Mouse (Mus musculus) cerebellum, adult 11-12 months (tissue): ENCODE data around the gene Faah.
A peak's percentile ranks its signal among the peaks of the same experiment; 100 is the strongest.

ENCODE experiments used
- DNase-seq: peaks from one replicate; pipeline ENCODE4 v3.0.0; 2022

Faah gene

GRCm38 (mm10) chr4:116017902-116018746, at the start of gene Faah:
Gene Faah, minus strand, starts transcription at chr4:116017926.
- DNase-seq = no peak

DNA sequence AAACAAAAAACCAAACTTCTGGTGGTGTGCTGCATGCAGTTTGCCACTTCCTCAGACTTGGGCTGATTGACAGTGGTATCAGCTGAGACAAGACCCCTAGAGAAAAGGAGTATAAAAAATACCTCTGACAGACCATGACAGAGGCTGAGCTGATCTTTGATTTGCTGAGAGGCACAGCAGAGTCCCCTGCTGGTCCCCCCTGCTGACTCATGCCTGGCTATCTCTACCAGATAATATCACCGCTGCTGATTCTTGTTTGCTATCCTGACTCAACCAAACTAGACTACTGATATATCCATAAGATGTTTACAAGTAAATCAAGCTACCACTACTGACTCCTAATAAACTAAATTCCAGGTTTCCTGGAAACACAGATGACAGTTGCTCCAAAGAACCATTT, 46.1 kb upstream of the Faah start:
- no peak for DNase-seq

GRCm38 (mm10) chr4:116059012-116059726, 41.4 kb upstream of the Faah start:
- DNase-seq = no peak

- no peak for DNase-seq
Measured at GRCm38 (mm10) chr4:116057559-116057958, 39.8 kb upstream of the Faah start.

GRCm38 (mm10) chr4:116053399-116053961, 35.8 kb upstream of the Faah start, which contains the start of gene Nsun4:
Gene Nsun4, minus strand, starts transcription at chr4:116053876.
- peak; percentile 89 for DNase-seq

GRCm38 (mm10) chr4:116052526-116053293, 35.0 kb upstream of the Faah start:
- DNase-seq = peak; percentile 54

- no peak for DNase-seq
Measured at GRCm38 (mm10) chr4:116049211-116049610, 31.5 kb upstream of the Faah start.

GRCm38 (mm10) chr4:116048130-116048920, 30.6 kb upstream of the Faah start:
- DNase-seq = no peak

DNA sequence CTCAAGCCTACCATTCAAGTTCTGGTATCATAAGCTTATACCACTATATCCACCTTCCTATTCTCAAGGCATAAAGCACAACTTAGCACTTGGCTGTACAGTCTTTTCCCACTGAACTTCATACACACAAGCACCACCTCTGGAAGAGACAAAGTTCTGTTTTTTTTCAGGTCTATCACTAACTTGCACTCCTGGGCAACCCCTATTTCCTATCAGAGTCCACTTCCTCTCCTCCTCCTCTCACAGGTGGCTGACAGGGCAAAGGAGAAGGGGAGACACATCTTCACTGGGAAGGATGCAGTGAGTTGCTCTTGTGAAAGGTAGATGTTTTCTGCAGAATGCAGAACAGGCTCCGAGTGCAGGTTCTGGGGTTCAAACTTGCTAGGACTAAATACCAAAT, 30.0 kb upstream of the Faah start:
- DNase-seq = no peak

DNA sequence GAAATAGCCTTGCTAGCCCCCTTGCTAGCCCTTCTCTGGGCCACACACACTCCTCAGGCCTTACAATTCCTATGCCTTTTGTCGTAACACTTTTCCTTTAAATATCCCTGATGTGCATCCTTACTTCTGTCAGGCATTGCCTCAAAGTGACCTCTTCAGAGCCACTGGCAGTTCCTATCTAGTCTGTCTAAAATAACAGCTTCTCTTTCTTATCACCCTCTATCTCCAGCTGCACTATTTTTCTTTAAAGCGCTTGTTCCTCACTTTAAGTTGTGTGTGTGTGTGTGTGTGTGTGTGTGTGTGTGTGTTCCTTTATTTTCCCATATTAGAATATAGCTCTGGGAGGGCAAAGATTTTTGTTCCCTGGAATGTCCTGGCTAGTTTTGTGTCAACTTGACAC, 28.9 kb upstream of the Faah start:
- no peak for DNase-seq

DNA sequence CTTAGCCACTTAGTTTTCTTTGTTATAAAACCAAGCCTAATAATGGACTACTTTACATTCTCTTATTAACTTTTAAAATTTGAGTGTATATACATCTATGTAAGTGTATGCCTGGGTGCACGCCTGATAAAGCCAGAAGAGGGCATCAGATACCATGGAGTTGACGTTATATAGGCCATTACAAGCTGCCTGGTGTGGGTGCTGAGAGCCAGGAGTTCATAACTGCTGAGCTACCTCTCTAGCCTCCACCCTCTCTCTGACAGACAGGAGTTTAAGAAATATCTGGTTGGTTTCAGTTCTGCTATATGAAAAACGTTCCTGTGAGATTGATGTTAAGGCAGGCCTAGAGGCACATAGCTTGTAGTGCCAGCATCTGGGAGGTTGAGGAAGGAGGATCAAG, 24.5 kb upstream of the Faah start:
- no peak for DNase-seq

DNA sequence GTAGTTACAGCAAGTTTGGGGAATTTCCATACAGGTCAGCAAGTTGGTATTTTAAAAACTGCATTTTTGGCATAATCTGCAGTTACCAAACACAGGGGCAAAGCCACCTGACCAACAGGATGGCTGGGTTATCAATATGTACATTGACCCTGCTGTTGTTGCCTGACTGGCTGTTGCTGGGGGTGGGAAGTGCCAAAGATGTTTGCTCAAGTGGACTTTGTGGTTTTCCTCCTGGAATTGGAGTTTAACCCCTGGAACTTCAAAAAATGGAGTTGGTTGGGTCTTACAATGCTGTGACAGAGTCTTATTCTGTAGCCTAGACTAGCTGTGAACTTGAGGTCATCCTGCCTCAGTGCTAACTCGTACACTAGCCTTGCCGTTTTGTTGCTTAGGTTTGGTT, 22.7 kb upstream of the Faah start:
- no peak for DNase-seq

DNA sequence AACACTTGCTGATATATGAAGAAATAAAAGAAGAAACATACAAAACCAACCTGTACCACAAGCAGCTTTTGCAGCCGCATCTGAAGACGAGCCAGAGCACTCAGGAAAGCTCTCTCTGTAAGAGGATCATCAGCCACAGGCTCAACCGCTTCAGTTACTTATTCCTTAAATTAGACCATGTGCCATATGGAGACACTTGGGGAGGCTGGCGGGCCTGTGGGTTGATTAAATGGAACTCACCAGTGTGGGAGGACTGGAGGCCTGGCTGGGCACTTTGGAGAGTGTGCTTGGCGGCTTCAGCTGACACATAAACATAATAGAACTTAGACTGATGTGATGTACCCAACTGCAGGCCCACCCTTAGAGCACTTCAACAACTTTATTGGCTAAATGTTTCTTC, 15.6 kb upstream of the Faah start:
- DNase-seq = no peak

DNA sequence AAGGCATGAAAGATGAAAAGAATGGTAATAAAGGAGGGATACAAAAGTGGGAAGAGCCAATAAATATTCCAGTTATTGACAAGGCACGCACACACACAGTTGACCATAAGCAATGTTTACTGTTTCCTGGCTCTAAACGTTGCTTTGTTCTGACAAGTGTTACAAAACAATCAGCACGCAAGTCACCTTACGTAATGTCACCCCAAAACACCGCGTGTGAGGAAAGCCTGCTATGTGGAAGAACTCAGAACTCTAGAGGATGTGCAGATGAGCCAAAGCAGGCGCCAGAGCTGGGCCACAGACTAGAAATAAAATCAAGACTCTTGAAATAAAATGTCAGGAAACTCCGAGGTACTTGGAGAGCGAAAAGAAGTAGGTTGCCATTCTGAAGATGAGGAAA, 15.2 kb upstream of the Faah start:
- no peak for DNase-seq

DNA sequence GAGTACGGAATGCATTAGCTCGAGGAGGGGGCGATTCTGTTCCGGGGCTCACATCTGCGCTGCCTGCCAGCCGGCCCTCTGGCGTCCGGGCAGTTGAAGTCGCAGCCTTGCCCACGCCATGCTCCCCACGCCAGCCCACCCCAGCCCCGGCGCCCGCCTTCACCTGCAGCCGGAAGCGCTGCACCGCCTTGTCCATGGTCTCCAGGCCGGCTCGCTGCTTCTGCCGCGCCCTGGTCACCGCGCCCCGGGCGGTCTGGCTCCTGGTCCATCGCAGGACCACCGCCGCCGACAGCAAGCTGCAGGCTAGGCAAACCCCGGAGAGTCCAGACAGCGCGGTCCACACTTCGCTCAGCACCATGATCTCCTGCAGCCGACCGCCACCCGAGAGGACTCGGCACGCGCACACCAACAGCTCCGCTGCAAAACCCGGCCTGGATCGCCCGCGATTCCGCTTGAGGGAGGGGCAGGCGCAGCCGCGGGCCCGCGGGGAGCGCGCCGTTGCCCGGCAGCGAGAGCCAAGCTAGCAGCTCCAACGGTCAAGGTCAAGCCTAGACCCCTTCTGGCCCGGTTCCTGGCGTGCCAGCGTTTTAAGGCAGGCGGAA, 325 bp downstream of the Faah start:
- peak; percentile 76 for DNase-seq

GRCm38 (mm10) chr4:116016862-116017299, 845 bp downstream of the Faah start:
- no peak for DNase-seq

DNA sequence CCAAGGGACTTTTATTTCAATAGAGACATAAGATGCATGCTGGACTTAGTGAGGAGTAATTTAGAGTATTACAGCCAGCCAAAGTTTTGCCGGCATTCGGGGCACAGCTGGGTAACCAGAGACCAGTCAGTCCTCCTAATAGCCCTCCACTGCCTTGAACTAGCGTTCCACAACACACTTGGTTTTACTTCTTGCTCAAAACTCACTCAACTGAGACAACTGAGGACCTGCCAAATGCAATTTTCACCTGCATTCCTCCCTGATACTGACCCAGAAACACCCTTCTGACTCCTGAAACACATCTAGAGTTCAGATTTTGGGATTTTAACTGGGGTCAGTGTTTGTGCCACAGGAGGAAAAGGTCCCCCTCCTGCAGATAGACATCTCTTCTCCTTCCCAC, 1.3 kb downstream of the Faah start:
- no peak for DNase-seq

DNA sequence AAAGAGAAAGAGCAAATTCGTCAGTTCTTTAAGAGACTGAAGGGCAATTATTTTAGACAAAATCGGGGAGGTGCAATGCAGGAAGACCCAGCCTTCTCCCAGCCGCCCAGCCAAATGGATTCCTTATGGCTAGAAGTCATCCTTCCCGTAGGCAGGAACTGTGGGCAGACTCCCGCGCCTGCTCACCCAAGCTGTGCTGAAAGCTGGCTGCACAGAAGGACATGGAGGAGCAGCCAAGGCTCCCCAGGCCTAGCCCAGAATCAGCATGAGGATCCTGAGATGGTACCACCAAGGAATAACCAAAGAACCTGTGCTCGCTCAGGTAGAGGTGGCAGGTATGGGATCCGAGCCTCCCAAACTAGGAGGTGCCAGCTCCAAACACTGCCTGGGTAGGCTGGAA, 1.7 kb downstream of the Faah start:
- DNase-seq = peak; percentile 56

GRCm38 (mm10) chr4:116015502-116015901, 2.2 kb downstream of the Faah start:
- DNase-seq = no peak

GRCm38 (mm10) chr4:116010186-116010585, 7.5 kb downstream of the Faah start:
- DNase-seq = no peak

DNA sequence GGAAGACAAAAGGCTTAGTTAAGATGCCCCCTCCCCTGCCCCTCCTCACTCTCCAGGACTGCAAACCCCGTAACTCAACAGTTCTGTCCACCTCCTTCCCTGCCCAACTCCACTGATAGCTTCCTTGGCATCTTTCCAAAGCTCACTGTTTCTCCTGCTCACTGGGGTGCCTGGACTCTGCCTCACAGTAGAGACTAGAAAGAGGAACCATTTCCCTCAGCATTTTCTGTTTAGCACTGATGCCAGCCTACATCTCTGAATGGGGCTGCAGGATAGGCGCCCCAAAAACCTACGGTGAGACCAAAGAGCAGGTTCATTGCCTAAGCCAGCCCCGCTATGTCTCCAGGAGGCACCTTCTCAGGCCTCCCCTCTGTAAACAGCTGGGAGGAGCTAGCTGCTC, 16.5 kb downstream of the Faah start:
- DNase-seq = no peak

- DNase-seq = no peak
Measured at GRCm38 (mm10) chr4:116000671-116001070, 17.1 kb downstream of the Faah start.
